In the genomic region with DNA sequence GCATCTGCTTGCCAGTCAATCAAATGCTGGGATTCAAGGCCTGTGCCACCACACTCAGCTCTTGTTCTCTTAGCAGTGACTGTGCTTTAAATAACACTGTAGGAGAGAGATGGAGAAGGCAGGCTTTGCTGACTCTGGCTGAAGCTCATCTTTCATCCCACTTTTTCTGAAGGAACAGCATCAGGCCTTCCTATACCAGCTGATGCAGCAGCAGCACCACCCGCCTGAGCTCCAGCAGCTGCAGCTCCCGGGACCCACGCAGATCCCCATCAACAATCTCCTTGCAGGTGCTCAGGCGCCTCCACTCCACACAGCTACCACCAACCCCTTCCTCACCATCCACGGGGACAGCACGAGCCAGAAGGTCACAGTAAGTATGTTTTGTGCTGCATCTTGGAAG, we compare ENCODE assay signal across 17 mouse cellular contexts.
A peak's percentile ranks its signal among the peaks of the same experiment; 100 is the strongest.
DNase-seq lines count a peak whose midpoint lies in the region; ATAC-seq and TF ChIP-seq lines count a peak whose summit lies in the region.
"Had no signal": no experiment of that assay in that cellular context is flagged by ENCODE, and none has a peak within 500 bp of the region (broad histone marks: within the 10 kb centered on the region; RNA-seq: fewer than 3 reads in every experiment).

No protein-coding gene starts in this region.

- no peaks in the 10 kb centered on the region for H3K27me3 ChIP-seq in forebrain, embryonic 15.5 days
- H3K27me3 ChIP-seq in forebrain, embryonic 11.5 days (ENCODE audit: control insufficient read depth, insufficient read depth, low read length) = no peaks in the 10 kb centered on the region
- H3K27me3 ChIP-seq: embryonic facial prominence, embryonic 12.5 days; hindbrain, embryonic 15.5 days; limb, embryonic 15.5 days; neural tube, embryonic 12.5 days had no signal

- peaks cover 5% of the 10 kb centered on the region for H3K4me1 ChIP-seq in forebrain, embryonic 15.5 days
- H3K4me1 ChIP-seq in forebrain, embryonic 11.5 days (replicated peaks; ENCODE audit: control insufficient read depth, insufficient read depth, low read length) = no peaks in the 10 kb centered on the region
- H3K4me1 ChIP-seq: embryonic facial prominence, embryonic 12.5 days; limb, embryonic 15.5 days; neural tube, embryonic 12.5 days had no signal

- no peaks in the 10 kb centered on the region for H3K9me3 ChIP-seq in forebrain, embryonic 15.5 days
- no peaks in the 10 kb centered on the region for H3K9me3 ChIP-seq in forebrain, embryonic 11.5 days (ENCODE audit: control insufficient read depth, low read length)
- H3K9me3 ChIP-seq: embryonic facial prominence, embryonic 12.5 days; hindbrain, embryonic 15.5 days; limb, embryonic 15.5 days; neural tube, embryonic 12.5 days had no signal

- no peak overlapping the region for H3K4me2 ChIP-seq in forebrain, embryonic 15.5 days (replicated peaks)
- no peak overlapping the region for H3K4me2 ChIP-seq in forebrain, embryonic 11.5 days (ENCODE audit: low read depth, low read length, severe bottlenecking)
- H3K4me2 ChIP-seq: embryonic facial prominence, embryonic 12.5 days; hindbrain, embryonic 15.5 days; limb, embryonic 15.5 days; lung, embryonic 14.5 days; neural tube, embryonic 12.5 days had no signal

- no peak overlapping the region for H3K4me3 ChIP-seq in forebrain, embryonic 15.5 days
- H3K4me3 ChIP-seq in forebrain, embryonic 11.5 days (ENCODE audit: low read depth, low read length) = no peak overlapping the region
- H3K4me3 ChIP-seq in left cerebral cortex, adult 2 months = no peak overlapping the region
- H3K4me3 ChIP-seq: embryonic facial prominence, embryonic 12.5 days; hindbrain, embryonic 15.5 days; limb, embryonic 15.5 days; neural tube, embryonic 12.5 days had no signal

- ATAC-seq in forebrain, embryonic 15.5 days (replicated peaks) = no peak; the same call in 1 of the 2 replicates
- no peak for ATAC-seq in forebrain, embryonic 11.5 days (replicated peaks; ENCODE audit: low FRiP score)
- no peak for ATAC-seq in CD4-positive, CD25-positive, alpha-beta regulatory T cell, adult 4 months

- TF ChIP-seq CTCF in left cerebral cortex, adult 2 months (IDR thresholded peaks at IDR 0.05) = no peak

- peak overlapping the region; percentile 19; the same call in 1 of the 2 replicates for H3K27ac ChIP-seq in forebrain, embryonic 15.5 days (replicated peaks)
- H3K27ac ChIP-seq in forebrain, embryonic 11.5 days (ENCODE audit: low read depth, low read length) = no peak overlapping the region
- peak overlapping the region; percentile 77 for H3K27ac ChIP-seq in left cerebral cortex, adult 2 months
- H3K27ac ChIP-seq: embryonic facial prominence, embryonic 12.5 days; limb, embryonic 15.5 days; neural tube, embryonic 12.5 days had no signal

- no peak for DNase-seq in forebrain, embryonic 11.5 days (ENCODE audit: low spot score)
- DNase-seq in left cerebral cortex, adult 11 months (ENCODE audit: low spot score) = peak; percentile 69
- DNase-seq in left cerebral cortex, postnatal 10 days (ENCODE audit: extremely low spot score in 1 of 2, low spot score in 2 of 2) = no peak
- DNase-seq in left cerebral cortex, adult 2 months (ENCODE audit: extremely low spot score in 1 of 2, low spot score in 2 of 2) = peak; percentile 54 to 69
- peak; percentile 47 for DNase-seq in skeletal muscle tissue, adult 2 months (ENCODE audit: low read depth, low spot score)
- no peak for DNase-seq in thymus, postnatal 0 days (ENCODE audit: low spot score)
- DNase-seq: adrenal gland, postnatal 14 days; kidney, adult 2 months; kidney, postnatal 4 days; lung, embryonic 14.5 days; thymus, adult 2 months had no signal

- no peak overlapping the region for H3K9ac ChIP-seq in forebrain, embryonic 15.5 days (replicated peaks)
- no peak overlapping the region for H3K9ac ChIP-seq in forebrain, embryonic 11.5 days (ENCODE audit: low read length)
- H3K9ac ChIP-seq: embryonic facial prominence, embryonic 12.5 days; hindbrain, embryonic 15.5 days; limb, embryonic 15.5 days; lung, embryonic 14.5 days; neural tube, embryonic 12.5 days had no signal

- intact Hi-C loops in left cerebral cortex, postnatal 10 days (cut with DNase I) = loop anchor here (5.0 kb wide), 1 partner anchor 181 kb away; no protein-coding TSS in a partner anchor
- intact Hi-C loops in left cerebral cortex, adult 2 months (cut with DNase I) = no loop called here

- WGBS in forebrain, embryonic 15.5 days = 87% methylated on average over 6 of the region's 6 CpGs
- 83% methylated on average over 6 of the region's 6 CpGs for WGBS in forebrain, embryonic 11.5 days

- H3K36me3 ChIP-seq in forebrain, embryonic 15.5 days = peaks cover 49% of the 10 kb centered on the region
- peaks cover 8% of the 10 kb centered on the region; the same call in 1 of the 2 replicates for H3K36me3 ChIP-seq in forebrain, embryonic 11.5 days (ENCODE audit: control insufficient read depth, insufficient read depth, low read length)

Comparison
In these comparisons a context has a peak if more than half of its experiments do, and no peak if none do; other contexts are left out.
1. DNase-seq: peak in left cerebral cortex, adult 11 months (single experiment), left cerebral cortex, adult 2 months (2 of 2) and skeletal muscle tissue, adult 2 months (single experiment); none in forebrain, embryonic 11.5 days (single experiment), left cerebral cortex, postnatal 10 days (0 of 2) and thymus, postnatal 0 days (single experiment).